Mouse (Mus musculus) frontal cortex, adult (tissue): Measurements from ENCODE around the gene Socs3.

Experiments used
- ATAC-seq: cut with Nextera tagmentation; 2 replicates; pipeline ENCODE4 v1.9.2; 2017; ENCODE audit warnings: mild to moderate bottlenecking, moderate library complexity, mixed read lengths; ENCODE audit not compliant: low TSS enrichment

Socs3 gene

DNA sequence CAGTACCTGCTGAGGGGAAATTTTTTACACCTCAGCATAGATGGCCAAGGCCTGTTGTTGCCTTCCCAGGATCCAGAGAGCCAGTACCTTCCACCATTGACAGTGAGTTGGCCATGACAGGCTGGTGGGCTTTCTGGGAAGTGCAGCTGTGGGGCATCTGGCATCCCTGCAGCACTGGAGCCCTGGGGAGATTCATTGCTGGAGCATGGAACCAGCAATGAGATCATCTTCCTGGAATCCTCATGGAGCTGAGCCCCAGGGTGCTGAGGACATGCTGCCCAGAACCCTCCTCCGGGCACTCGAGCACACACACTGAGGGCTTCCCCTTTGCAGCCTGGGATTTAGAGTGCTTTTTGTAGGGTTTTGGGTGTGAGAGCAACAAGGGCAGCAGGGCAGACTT, 25.4 kb upstream of the Socs3 start:
- no peak for ATAC-seq

DNA sequence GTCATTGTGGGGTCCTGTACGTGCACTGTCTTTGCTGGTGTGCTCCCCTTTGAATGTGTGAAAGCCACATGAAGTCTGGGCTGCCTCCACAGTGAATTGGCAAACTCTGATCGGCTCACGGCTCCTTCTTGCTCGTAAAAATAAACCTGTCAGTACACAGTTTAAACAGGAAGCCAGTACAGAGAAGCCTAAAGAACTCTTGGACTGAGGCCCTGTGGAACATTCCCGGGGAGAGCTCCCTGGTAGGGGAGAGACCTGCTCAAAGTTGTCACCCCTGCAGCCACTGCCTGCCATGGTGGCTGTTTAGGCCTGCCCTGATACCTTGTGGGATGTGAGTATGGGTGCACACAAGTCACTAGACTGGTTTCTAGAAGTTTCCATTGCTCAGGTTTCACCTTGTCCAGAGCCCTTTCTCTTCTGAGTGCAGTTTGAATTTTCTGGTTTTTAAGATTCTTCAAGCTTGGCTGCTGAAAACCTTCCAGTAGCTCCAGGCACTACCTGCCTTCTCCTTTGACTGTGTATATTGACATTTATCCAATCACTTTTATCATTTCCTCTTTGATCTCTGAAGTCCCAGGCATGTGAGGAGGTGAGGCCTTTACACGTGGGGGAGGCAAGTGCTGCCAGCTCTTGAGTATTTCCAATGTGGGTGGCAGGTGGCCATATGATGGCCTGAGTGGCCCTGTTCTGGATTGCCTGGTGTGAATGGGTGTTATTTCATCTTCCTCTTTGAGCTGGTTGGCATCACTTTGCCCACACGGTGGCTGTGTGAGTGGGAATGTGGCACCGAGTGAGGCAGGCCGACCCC, 24.6 kb upstream of the Socs3 start:
- peak; percentile 75 for ATAC-seq

DNA sequence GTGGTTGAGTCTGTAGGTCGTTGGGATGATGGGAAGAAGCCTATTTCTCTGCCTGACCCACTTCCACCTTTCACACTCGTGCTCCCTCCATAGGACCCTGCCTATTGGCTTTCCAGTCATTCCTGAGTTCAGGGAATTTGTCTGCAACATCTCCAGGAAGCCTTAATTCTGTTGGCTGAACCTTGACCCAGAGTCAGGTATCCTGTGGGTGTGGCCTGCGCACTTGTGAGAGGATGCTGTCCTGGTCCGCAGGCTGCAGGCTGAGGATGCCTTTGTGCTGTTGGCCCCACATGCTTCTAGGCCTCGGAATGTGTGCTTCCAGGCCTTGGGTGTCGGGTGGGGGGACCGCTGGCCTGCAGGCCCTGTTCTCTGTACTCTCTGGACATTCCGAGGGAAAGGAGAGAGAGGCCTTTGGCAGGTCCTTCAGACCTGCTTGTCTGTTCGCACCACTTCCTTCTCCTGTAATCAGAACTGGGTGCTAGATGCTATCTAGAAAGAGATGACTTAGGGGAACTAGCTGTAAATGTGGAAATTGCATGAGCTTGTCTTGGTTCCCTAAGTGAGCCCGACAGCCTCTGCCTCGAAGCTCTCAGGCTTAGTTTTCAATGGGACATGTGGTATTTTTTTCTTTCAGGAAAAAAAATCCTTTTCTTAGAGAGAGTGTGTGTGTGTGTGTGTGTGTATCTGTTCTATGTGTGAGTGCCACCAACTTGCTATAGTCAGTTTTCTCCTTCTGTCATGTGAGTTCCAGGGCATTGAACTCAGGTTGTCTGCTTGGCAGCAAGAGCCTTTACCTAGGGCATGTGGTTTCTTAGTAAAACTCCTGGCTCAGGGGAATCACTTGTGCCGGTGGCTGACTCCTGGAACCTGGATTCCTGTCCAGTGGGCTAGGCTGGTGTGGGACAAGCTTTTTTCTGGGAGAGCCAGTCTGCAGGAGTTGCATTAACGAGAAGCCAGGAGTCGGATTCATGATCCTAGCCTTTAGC, 23.6 kb upstream of the Socs3 start:
- ATAC-seq = no peak

DNA sequence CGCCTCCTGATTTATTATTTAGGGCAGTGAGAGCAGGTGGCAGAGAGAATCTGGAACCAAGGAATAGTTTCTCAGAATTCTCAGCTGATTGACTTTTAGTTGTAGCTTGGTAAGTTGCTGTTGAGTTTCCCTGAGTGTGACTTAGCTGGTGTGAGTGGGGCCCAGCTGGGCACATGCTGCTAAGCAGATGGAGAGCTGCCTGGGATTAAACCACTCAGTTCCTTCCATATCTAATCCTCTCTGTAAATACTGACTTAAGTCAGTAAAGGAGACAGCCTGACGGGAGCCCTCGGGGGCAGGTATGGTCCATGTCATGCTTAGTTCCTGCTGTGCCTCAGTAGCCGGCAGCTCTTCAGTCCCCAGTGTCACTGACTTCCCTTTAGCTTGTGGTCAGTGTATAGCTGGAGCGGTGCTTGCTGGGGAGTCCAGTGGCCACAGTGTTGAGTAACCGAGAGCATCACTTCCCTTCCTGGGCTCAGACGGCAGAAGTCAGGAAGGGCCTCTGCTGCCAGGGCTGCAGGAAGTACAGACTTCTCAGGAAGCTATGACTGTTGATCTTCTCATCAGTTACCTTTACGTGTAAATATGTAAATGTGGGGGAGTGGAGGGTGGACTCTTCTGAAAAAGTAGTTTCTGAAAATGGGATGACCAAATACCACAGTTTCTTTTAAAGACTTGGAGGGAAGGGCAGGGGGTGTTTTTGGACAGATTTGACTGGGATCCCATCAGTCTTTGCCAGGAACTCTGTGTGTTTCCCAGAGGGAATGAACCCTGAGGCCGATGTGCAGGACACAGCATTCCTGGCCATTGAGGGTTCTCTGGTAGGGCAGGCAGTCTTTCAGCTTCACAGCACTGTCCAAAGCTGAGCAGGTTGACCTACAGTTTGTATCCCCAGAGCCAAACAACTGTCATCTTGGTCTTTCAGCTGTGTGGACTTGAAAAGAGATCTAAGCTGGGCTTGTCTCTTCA, 21.9 kb upstream of the Socs3 start:
- ATAC-seq = no peak

DNA sequence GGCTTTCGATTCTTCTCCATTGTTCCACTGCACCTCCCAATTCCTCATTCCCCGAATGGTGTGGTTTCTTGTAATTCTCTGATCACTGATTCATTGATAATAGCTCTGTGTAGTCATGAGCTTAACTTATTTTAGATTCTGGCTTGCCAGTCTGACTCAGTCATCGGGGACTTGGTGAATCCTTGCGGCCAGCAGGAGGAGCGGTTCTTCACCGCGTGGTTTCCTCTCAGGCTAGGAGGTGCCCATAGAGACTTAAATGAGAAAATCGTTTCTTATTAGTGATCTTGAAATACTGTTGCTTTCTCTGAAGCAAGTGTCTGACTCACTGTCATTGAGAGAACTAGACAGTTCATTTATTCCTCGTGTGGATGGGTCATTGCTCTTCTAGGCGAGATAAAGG, 20.1 kb upstream of the Socs3 start:
- no peak for ATAC-seq

DNA sequence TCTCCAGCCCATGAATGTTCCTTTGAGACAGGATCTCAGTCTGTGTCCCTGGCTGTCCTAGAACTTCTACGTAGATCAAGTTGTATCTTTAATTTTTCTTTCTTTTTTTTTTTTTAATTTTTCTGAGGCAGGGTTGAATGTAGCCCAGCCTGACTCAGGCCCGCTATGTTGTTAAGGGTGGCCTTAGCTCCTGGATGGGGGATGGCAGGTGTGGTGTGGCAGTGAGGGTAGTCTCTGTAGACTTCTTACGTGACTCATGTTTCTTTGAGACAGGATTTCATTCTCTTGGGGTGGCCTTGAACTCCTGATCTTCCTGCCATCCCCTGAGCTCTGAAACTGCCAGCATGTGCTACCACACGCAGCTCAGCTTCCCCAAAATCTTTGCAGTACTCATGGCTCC, 19.4 kb upstream of the Socs3 start:
- no peak for ATAC-seq

DNA sequence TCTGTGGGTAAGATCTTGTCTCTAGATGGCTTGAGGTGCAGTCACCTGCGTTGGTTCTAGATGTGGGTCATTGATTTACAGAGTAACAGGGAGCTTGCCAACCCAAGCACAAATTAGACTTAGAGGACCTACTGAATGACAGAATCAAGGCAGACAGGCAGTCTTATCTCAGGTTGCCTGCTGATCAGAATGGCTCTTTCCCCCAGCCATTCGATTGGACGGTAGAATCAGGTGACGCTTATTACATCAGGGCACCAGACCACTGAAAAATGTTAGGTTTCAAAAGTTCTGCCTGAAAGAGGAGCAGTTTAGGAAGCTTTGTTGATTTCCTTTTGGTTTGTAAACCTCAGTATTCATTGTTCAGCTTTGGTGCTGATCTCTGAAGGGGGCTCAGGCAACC, 18.1 kb upstream of the Socs3 start:
- no peak for ATAC-seq

DNA sequence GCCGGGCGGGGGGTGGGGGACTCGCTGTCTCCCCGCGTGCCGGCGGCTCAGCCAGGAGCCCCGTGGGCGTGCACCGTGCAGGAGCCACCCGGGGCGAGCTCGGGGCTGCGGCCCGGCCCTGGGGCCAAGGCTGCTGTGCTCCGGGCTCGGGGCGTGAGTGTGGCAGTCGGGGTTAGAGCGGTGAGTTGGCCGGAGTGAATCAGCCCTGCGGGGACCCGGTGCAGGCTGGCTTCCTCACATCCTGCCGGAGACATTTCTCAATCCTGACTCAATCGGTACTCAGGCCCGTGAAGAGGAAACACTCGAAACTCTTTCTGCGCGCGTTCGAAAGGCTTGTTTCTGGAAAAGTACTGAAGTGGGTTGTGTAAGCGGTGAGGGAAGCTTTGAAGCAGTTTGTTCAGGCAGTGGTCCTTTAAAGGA, 17.2 kb upstream of the Socs3 start:
- peak; percentile 41 for ATAC-seq

DNA sequence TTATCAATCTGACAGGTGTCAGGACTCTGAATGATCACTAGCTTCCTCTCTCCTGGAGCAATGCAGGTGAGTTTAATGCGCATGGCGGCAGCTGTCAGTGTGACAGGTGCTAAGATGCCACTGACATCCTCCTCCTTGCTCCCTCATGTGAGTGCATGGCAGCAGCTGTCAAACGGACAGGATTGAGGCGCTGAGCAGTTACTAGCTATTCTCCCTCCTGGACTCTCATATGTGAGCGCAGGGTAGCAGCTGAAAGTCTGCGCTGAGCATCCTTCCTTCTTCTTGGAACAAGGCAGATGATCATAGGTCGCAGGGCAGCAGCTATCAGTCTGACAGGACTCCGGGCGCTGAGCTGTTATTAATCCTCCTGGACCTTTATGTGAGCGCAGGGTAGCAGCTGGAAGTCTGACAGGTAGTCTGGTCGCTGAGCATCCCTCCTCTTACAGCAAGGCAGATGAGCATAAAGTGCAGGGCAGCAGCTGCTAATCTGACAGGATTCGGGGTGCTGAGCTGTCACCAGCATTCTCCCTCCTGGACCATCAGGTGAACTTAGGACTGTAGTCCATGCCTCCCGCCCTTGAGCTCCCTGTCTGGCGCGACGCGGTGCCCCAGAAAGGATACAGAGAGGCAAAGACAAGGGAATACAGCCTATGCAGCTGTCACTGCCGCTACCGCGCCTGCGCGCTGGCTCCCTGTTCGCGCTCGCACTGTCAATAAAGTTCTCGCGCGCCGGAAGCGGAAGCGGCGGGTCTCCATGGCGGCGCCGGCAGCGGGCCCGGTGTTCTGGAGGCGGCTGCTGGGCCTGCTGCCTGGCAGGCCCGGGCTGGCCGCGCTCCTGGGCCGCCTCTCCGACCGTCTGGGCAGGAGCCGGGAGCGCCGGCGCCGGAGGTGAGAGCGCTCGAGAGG, 16.5 kb upstream of the Socs3 start, which contains the start of gene Pgs1:
Gene Pgs1, plus strand, starts transcription at position 167 of the 906 bp plus-strand sequence.
- peak; percentile 95 for ATAC-seq

DNA sequence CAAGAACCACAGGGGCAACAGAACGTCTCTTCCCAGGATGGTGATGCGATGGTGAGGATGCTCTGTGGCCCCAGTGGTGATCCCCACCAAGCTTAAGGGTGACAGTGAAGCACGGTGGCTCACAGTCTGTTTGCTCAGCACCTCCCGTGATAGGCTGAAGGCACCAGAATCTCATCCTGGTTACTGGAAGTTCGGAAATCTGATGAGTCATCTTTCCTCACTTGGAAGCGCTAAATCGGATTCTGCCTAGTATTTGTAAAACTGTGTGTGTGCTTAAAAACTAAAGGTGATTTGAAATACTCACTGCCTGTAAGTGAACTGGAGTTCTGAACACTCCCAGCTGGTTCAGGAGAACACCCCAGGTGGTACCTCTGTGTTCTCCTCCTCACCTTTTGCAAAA, 13.9 kb upstream of the Socs3 start:
- peak; percentile 42; the same call in 1 of the 2 replicates for ATAC-seq

DNA sequence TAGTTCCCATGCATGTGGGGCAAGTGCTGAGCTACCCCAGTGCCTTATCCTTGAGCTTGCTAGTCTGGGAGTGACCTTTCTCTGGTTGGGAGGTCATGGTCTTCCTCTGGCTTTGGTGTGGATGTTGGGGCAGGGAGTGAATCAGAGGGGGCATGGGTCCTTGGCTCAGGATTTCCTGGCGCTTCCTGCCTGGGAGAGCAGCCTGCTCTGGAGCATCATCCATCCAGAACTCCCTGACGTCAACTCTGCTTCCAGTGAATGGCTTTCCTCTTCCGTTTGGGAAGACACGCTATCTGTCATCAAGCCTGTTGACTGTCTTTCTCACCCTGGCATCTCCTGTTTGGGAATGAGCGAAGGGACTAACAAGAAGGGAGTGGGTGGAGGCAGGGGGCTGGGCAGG, 12.6 kb upstream of the Socs3 start:
- ATAC-seq = no peak

DNA sequence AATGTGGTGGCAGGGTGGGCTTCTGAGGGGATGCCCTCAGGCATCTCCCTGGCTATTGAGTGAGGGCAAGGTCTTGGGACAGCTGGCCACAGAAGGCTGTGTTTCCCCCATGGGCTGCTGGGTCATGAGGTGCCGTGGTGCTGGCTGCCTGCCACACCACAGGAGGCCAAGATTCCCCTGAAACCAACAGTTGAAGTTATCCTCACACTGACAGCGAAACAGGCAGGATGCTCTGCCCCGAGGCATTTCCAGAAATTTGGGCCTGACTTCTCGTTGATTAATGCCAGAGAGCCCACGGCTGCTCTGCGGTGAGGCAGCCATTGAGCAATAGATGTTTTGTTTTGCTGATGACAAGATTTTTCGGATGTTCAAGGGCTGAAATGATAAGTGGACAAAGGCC, 9.5 kb upstream of the Socs3 start:
- ATAC-seq = no peak

DNA sequence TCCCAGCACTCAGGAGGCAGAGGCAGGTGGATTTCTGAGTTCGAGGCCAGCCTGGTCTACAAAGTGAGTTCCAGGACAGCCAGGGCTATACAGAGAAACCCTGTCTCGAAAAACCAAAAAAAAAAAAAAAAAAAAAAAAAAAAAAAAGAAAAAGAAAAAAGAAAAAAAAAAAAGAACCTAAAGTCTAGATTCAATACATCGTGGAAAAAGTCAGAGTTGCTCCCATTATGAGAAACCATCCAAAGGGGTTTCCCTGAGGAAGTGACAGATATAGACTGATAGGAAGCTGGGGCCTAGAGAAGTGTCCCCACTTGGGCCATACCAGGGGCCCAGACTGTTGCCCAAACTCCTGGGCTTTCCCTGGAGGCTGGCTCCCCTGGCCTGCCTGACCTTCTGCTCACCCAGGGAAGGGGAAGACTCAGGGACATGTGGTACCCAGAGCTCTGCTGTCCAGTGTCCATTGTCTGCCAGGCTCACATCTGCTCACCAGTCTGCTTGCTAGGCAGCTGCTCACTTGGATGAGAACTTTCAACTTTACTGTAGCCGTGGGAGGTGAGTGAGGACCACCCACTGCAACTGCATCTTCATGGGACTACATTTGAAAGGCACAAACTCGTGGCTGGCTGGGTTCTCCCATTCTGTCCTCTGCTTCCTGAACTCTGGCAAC, 8.0 kb upstream of the Socs3 start:
- no peak for ATAC-seq

DNA sequence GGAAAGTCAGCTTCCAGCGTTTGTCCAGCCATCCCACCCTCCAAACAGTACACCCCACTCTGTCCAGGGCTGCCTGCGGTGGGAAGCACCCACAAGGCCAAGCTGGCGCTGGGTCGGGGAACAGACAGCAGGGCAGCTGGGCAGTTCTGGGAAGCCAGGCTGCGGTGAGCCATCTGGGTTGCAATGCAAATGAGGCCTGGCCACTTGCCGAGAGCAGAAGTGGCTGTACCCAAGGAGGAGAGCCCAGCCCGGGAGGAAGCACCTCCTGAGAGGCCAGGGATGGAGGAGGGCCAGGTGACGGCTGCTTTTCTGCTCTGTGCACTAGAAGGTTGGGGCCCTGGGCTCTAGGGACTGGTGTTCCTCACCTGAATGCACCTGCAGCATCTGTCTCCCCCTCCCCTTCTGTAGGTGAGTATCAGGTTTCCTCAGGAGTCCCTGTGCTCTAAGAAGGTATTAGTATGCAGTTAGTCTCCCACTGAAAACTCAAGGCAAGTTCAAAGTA, 6.3 kb upstream of the Socs3 start:
- peak; percentile 44; the same call in 1 of the 2 replicates for ATAC-seq

DNA sequence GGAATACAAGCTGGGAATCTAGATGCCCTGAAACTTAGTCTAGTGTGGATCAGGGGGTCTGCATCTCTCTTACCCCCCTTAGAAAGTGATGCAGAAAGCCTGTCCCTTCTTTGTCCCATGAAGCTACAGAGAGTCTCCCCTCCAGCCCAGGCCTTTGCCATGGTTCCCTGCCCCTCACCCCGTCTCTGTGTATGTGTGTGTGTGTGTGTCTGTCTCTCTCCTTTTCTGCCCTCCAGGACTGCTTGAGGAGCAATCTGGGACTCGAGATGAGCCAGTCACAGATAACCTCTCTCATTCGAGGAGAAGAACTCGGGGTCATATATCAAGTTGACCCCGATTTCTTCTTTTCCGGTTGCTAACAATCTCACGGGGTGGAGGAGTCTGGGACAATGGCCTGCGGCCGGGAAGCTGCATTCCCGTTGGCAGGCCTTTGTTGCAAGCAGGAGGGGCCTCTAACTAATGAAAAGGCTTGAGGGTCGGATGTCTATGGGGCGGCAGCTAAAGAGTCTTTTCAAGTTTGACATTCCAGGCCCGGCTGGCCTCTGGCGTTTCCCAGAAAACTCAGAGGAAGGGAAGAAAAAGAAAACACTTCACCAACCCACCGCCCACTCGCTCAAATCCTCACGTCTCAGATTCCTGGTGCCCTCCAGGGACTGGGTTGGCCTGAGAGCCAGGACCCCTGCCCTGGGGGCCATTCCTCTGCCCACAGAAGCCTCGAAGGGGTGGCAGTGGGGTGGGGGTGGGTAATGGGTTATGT, 5.5 kb upstream of the Socs3 start:
- ATAC-seq = no peak

DNA sequence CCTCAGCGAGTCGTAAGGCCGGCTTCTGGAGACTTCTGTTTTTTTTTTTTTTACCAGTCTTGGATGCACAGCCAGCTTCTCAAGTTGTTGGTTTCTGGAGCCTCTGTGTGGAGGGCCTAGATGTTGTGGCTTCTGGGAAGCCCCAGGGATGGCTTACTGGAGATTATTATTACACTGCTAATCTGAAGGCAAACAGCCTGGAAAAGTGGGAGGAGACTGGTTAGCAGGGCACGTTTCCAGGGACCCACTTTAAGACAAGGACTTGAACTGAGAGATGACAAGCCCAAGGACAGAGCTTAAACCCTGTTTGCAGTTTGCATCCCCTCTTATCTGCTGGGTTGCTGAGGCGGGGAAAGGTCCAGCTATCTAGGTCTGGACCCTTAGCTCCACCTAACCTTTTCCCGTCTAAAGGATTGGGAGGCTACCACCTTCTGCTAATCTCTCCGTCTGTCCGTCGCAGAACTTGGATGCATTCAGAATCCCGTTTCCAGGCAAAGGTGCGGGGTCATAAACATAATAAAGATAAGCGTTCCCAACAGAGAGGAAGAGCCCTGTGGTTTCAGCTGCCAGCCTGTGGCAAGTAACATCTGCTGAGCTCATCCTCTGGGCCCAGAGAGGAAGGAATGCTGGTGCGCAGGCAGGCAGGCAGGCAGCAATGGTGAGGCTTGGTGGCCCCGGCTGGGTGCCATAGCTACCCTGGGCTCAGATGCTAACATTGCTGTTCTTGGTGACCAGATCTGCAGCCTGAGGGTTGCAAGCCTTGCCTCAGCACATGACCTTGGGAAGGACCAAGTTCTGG, 4.7 kb upstream of the Socs3 start:
- no peak for ATAC-seq

DNA sequence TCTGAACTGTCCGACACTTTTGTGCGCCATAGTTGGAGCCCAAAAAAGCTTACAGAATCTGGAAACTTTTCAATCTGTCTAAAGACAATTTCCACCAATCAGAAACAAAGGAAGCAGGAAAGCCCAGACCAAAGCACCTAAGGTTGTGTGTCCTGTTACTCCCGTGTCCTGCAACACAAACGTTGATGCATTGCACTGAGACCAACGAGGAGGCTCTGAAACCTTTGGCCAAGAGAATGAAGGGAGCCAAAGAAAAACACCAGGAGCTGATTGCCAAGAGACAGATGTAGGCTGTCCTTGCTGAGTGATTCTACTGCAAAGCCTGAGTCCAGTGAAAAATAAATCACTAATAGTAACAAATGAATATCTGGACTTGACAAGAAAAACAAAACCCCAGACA, 3.7 kb upstream of the Socs3 start:
- ATAC-seq = no peak
